Mouse (Mus musculus) left cerebral cortex, postnatal 4 days (tissue): ENCODE results near the gene Ppp6c. TPM values are rescaled to one million over a fixed set of nuclear protein-coding genes. Genes with fewer than 3 reads are reported as not detected.
"Not testable (repeated sequence)": the region's sequence is repeated elsewhere in the genome, so short reads cannot be mapped to it uniquely, and the experiment has no call there.

Source experiments
- DNase-seq: peaks from one replicate; pipeline ENCODE4 v3.0.0-alpha.2; 2022
- intact Hi-C: fragments of 180-260 bp; cut with DNase I; formaldehyde crosslinking; loops from one replicate; pipeline ENCODE4 v1.15.1; 2025
- total RNA-seq, 2 experiments: library from RNA; stranded (reverse); gene quantifications; 2 replicates each; pipeline ENCODE4 v1.2.3; 2021

The Ppp6c gene
- 10 to 100 TPM; 64.8 to 74.3 TPM for total RNA-seq

DNA sequence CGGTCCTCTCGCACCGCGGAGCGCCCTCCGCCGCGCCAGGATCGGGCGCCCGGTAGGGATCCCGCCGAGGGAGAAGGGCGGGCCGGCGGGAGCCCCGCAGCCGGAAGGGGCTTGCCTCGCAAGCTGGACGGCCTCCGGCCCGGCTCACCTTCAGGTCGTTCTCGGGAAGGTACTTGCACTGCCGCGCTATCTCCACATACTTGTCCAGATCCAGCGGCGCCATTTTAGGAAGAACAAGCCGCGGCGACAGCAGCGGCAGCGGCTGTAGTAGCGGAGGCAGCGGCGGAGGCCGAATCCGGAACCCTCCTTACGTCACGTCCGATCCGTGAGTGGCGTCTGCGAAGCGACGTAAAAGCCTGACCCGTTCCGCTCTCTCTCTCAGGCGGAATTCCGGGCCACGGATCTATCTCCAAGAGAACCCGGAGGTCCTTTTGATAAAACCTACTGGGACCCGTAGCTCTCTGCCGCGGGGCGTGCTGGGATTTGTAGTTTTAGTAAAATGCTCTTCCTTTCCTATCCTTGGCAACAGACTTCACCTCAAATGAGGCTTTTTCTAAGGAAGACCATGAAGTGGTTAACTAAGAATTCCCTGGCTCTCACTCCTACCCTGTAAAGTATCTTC is at the start of gene Ppp6c:
Gene Ppp6c (minus strand): TSS at position 433 of the 622 bp plus-strand sequence.
- DNase-seq, result peak; percentile 94
- intact Hi-C loops, result no loop called here

DNA sequence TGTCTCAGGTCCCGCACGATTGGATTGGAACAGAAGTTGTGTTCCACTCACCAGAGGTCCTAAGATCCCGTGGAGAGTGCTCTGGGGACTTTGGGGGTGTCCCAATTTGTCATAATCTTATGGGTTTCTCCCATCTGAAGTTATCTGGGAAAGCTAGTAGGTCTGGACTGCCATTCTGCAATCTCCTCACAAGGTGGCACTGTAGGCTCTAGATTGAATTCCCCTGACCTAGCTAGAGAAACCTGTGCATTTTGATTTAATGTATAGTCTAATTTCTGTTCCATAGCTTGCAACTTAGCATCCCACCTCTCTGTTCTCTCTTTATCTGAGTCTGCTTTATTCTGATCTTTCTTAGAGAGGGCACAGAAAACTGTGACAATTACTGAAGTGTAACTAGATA is 42.1 kb upstream of the Ppp6c start:
- intact Hi-C loops, result no loop called here
- DNase-seq, result no peak

DNA sequence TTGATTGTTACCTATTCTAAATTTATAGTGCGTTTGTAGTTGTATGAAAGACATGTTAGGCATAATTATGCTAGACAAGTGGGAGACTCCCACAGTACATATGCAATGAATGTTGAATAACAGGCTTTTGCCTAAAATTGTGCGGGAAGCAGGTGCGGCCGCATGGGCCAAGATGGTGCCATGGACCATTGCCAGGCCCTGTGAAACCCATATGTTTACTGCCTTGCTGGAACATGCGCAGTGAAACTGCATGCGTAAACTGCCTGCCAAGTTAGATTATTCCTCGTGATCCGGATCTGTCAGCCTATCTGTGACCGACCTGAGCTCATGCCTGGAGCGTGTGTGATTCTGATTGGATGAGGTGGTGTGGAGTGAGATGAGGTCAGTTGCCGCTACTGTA is 26.0 kb upstream of the Ppp6c start:
- DNase-seq, result peak; percentile 70
- intact Hi-C loops, result not testable (repeated sequence)

DNA sequence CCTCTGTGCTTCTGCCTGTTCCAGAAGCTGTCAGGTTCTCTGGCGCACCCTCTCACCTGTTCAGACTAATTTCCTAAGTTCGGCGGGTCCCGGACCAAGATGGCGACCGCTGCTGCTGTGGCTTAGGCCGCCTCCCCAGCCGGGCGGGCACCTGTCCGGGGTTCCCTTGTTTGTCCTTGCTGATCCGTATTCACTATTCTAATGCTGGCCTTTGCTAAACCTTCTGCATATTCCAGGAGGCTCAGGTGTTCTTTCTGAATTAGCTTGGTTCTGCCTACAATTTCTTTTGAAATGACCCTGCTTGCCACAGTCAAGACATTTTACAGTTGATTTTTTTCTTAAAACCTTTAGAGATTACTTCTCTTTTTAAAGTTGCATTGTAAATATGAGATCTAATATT is 20.6 kb upstream of the Ppp6c start:
- DNase-seq, intact Hi-C loops: not testable (repeated sequence)

DNA sequence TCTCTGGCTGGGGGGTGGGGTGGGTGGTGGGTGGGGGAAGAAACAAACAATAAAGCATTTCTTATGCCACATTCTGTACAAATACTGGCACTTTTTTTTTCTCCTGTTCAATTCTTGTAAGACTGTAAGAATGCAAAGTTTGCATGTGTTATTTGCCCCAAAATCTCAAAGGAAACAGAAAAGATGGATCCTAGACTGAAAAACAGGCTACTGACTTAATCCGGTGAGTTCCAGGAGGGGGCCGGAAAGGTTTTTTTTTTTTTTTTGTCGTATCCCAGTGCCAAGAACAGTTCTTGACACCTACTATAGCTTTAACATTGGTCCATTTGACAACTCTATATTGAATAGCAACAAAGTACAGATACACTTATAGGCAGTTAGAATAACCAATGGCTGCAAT is 480 bp upstream of the Ppp6c start:
- DNase-seq, result no peak
- intact Hi-C loops, result no loop called here

DNA sequence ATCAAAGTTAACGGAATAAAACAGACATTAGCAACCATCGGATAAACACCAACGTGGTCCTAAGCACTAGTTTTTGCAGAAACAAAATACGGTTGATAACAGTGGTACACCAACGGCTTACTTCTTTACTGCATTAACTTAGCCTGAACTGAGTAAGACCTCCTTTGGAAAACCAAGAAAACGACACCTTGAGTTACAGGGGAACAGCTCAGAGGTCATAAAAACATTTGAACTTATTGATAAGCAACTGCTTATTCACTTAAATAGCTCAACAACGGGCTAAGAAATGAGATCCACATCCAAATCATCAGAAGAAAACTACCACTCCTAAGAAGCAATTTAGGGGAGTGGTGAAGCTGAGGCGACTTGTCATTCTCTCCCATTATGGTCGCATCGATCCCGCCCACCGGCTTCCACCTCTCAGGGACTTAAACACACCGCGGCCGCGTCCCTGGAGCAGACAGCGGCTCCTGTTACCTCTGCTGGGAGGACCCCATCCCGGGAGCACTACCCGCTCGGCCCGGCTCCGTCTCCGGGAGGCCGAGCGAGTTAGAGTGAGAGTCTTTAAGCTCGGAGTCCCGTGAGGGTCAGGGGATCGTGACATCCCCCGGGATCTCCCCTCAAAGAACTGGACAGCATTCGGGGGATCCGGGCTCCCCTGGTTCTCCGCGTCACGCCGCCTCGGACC is 776 bp downstream of the Ppp6c start:
- peak; percentile 15 for DNase-seq
- intact Hi-C loops, result not testable (repeated sequence)

DNA sequence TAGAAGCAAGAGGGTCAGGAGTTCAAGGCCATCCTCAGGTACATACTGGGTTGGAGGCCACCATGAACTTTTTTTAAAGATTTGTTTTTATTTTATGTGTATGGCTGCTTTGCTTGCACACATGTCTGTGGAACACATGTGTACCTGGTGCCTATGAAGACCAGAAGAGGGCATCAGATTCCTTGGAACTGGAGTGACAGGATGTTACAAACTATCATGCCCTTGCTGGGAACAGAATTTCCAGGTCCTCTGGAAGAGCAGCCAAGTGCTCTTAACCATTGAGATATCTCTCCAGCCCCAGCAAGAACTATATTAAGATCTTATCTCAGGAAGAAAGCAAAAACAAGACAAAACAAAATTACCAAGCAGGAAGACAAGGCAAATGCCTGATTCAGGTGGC is 1.6 kb downstream of the Ppp6c start:
- intact Hi-C loops, result no loop called here

DNA sequence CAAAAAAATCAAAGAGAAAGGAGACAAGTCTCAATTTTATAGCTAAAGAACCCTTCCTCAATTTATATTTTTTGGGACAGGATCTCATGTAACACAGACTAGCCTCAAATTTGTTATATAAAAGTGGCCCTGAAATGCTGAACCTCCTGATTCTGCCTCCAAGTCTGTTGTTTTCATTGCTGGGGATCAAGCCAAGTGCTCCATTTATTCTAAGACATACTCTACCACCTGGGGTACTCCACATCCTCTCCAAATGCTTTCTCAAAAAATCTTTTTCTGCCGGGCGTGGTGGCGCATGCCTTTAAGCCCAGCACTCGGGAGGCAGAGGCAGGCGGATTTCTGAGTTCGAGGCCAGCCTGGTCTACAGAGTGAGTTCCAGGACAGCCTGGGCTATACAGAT is 6.2 kb downstream of the Ppp6c start:
- intact Hi-C loops, result no loop called here
- DNase-seq, result no peak

More for the DNA sequence above, 1.6 kb downstream of the Ppp6c start:
- DNase-seq, result no peak

DNA sequence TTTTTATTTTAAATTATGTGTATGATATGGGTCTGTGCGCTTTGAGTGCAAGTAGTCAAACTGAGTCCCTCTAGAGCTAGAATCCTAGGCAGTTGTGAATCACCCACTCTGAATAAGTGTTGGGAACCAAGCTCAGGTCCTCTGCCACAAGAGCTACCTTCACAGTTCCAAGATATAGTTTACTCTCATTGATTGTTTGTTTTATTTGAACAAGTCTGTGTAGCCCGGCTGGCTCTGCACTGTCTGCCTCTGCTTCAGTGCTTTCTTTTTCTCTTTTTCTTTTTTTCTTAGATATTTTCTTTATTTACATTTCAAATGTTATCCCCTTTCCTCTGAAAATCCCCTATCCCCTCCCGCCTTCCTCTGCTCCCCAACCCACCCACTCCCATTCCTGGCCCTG is 7.2 kb downstream of the Ppp6c start:
- DNase-seq, result no peak
- intact Hi-C loops, result no loop called here

DNA sequence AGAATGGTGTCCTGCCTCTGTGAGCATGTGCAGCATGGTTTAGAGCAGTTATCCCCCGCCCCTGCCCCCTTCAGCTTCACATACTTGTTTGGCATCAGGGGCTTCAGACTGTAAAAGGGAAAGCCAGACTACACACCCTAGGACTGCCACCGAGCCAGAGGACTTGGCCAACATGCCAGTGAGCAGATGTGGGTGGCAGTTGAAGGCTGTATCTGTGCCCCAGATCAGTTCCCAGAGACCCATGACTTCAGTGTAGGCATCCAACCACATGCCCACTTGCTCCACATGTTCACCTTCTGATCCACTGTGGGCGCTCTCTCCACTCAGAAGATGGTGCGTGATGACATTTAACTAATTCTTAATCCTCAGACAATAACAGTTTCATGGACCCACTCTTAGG is 9.1 kb downstream of the Ppp6c start:
- intact Hi-C loops, result no loop called here
- DNase-seq, result no peak

DNA sequence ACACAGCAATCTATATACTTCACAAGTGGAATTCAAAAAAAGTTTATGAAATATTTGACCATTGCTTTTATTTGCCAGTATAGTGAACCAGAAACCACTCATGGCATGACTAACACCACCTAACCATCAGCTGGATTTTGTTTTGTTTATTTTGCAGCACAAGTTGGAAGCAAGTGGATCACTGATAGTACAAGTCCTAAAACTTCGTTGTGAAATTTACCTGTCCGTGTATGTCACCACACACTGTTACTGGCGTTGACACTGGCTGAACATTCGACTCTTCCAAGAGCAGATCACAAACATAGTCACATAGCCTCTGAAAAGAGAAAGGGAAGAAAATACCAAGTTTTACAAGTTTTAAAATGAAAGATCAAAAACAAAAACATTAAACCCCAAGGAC is 15.5 kb downstream of the Ppp6c start:
- no peak for DNase-seq
- intact Hi-C loops, result no loop called here

DNA sequence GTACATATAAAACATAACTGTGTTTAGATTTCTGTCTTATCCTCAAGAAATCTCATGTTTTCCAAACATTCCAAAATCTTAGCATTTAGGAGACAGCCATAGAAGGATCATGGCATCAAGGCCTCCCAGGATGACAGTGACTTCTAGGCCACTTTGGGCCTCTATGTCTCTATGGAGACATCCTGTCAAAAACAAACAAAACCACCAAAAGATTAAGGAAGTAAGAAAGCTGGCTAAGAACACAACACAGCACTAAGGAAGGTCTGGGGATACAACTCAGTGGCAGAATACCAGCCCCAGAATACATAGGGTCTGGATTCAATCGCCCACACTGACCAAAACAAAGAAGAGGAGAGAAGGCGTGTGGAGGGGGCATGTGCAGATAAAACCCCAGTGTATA is 22.9 kb downstream of the Ppp6c start:
- intact Hi-C loops, result no loop called here
- DNase-seq, result no peak

DNA sequence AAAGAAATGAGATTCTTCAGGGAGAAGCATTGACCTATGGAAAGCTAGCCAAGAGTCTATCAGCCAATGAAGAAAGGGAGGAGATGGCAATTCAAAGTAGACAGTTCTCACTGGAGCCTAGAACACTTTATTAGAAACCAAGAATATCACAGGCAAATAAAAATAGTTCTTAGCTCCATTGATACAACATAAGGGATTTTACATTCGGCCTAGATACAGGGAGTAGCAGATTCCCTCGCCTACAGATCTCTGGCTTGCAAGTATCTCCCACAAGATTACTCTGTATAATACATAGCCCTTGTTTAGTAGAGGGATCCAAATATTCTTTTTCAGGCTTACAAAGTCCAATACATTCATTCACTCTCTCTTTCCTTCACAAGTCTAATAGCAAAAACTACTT is 31.4 kb downstream of the Ppp6c start:
- intact Hi-C loops, result loop anchor here (10.0 kb wide), 2 partner anchors 100 to 160 kb away; no protein-coding TSS in a partner anchor
- no peak for DNase-seq

DNA sequence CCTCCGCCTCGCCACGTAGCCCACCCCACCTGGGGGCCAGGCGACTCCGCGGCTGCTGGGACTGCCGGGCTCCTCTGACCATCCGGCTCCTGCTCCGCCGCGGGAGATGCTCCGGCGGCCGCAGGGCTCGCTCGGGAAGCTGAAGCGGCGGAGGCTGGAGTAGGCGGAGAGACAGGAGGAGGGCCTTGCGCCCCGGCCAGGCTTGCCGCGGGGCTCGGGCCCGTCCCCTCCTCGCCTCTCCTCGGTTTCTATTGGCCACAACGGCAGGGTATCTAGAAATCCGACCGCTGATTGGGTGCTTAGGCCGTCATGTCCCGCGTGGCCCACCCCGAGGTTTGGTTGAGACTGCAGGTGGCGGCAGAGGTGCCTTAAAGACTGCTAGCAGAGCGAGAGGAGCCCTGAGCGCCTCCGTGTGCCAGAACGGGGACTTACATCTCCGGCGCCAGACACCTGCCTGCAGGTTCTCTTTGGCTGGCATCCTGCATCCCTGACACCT is 35.6 kb downstream of the Ppp6c start, which contains the start of gene Scai:
Gene Scai (minus strand): TSS at position 174 of the 496 bp plus-strand sequence.
- intact Hi-C loops, result loop anchor here (10.0 kb wide), 2 partner anchors 96 to 156 kb away; no protein-coding TSS in a partner anchor
- peak; percentile 98 for DNase-seq

DNA sequence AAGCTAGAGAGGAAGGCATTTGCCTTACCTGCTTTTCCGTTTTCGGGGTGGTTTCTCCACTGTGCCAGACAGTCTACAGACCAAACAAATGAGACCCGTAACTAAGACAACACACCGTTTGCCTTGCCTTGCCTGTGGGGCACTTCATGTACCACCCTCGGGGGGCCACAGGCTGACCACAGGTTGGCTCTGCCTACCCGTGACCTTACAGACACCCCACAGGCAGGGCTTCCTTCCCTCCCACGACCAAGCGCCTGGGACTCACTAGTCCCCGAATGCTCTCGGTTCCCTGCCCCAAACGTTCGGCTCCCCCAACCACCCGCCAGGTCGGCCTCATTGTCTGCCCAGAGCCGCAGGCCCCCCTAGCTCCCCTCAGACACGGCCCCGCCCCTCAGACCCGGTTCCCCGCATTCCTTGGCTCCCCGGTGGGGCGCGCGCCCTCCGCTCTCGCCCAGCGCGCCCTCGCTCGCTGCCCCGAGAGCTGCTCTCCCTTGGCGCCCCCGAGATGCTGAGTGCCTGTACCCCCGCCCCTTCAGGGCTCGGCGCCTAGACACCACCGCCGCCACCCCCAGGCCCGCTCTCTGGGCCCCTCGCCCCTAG is 36.2 kb downstream of the Ppp6c start:
- intact Hi-C loops, result loop anchor here (10.0 kb wide), 2 partner anchors 95 to 155 kb away; no protein-coding TSS in a partner anchor
- DNase-seq, result no peak

DNA sequence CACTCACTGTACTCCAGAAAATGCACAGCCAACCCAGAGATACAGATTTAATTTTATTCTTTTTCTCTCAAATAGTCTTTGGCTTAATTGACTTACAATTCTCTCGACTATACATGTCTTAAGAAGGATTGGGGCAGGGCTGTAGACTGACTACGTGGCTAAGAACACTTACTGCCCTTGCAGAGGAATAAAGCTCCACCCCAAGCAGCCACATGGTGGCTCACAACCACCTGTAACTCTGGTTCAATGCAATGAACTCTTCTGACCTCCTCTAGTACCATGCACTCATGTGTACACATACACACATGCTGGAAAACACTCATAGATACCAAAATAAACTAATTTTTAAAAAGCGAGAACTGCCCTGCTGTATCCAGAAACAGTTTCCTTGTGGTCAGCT is 40.3 kb downstream of the Ppp6c start:
- intact Hi-C loops, result no loop called here
- DNase-seq, result no peak

DNA sequence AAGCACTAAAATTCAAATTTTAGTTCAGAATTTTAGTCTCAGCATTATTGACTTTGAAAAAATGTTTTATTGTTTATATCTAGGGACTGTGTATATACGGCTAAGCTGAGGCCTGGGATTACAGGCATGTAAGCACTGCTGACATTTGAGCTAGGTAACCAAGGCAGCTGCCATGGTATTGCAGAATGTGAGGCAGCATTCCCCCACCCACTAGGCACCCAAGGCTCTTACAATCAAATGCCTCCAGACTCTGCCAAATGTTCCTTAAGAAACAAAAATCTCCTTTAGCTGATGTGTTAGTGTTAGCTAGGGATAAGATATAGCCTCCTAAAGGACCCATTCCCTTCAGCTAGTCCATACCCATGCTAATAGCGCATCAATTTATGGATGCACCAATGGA is 42.7 kb downstream of the Ppp6c start:
- DNase-seq, result no peak
- intact Hi-C loops, result no loop called here

DNA sequence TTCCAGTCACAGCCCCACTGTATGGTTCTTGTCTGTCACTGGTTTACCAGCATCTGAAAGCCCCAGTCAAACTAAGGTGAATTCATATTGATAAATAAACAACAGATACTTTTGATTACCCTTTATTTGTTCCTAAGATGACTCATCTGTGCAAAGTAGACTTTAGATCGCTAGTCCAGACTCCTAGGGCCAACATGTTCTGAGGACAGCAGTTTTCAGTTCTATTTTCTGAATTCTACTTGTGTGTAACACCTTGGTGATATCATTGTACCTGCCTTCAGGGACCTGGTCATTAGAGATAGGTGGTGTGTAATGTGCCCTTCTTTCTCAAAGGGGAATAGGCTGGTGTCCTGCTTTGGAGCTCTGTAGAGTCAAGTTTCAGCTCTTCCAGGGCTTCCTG is 65.3 kb downstream of the Ppp6c start:
- no peak for DNase-seq
- intact Hi-C loops, result no loop called here

DNA sequence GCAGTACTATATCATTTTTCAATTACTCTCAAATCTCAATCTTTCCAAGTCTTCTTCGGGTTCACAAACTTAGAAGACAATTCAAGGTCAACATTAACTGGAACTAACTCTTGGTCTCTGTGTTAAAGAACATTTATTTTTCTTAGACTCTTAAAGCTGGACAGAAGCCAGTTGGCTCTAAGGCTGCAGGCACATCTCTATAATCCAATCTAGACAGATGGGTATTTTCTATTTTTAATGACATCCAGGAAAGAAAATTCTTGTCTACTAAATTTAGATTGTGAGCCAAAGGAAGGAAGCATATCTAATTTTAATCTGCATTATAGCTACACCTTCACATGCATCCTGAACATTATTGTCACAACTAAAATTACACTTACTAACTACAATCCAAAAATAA is 68.3 kb downstream of the Ppp6c start:
- intact Hi-C loops, result no loop called here
- DNase-seq, result no peak

DNA sequence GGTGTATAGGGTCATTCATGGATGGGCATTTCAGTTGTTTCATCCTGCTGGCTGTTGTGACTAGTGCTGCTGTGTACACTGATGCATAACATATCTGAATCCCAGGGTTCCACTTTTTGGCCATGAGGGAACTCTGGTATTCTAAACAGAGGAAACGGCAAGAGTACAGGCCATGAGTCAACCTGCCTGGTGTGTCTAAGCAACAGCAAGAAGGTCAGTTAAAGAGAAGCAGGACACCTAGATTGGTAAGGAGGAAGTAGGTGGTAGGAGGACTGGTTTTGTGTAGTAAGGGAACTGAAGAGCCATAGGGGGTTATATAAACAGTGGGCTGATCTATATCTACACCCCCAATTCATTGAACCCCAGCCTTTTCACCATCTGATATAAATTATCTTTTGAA is 69.4 kb downstream of the Ppp6c start:
- DNase-seq, result no peak
- intact Hi-C loops, result no loop called here

DNA sequence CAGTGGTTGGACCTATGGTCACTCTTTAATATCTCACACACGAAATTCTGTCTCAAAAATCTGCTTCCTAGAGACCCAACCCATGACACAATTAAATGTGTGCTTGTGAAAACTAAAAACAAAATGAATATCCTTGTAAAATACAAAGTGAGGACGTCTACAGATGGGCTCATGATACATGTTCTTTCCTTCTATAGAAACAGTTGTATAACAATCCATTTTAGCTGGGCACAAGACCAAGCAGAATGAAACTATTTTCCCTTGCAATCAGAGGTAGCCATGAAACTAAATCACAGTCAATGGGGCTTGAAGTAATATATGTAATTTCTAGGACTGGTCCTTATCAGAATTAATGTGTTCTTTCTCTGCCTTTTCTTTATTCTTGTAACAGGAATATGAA is 75.3 kb downstream of the Ppp6c start:
- intact Hi-C loops, result no loop called here

DNA sequence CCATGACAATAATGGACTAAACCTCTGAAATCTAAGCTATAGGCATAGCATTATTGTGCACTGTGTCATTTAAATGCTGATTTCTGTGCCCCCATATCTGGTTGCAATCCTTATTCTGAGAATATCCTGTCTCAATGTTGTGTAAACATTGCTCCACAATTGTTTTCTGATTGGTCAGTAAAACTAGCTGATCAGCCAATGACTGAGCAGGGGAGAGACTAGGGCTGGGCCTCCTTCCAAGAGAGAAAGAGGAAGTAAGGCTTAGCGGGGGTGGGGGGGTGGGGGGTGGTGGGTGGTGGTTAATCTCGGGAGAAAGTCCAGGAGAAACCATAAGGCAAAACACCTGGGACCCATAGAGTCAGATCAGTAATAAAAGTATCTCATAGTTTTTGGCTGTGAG is 78.2 kb downstream of the Ppp6c start:
- DNase-seq, result no peak
- intact Hi-C loops, result no loop called here

More for the DNA sequence above, 75.3 kb downstream of the Ppp6c start:
- DNase-seq, result no peak
